Mouse (Mus musculus): ENCODE data around the gene Prkn.

Gene Prkn

DNA sequence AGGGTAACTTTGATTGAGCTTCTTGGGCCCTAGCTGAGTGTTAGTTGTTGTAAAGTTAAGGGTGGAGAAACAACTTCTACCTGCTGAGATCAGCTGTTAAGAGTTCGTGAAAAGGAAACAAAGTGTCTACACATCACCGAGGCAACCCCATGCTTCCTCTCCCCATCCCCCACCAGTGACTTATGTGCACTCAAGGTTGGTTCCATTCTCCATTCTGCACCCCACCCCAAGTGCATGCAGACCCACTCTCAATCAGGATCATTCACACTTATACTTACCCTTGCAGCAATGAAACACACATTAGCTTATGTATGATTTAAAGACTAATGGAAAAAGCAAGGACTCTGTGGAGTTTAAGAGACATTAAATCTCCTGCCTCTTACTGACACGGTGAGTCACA lies 691.9 kb downstream of the Prkn start:
- no peak for DNase-seq (ENCODE audit: extremely low spot score)

DNA sequence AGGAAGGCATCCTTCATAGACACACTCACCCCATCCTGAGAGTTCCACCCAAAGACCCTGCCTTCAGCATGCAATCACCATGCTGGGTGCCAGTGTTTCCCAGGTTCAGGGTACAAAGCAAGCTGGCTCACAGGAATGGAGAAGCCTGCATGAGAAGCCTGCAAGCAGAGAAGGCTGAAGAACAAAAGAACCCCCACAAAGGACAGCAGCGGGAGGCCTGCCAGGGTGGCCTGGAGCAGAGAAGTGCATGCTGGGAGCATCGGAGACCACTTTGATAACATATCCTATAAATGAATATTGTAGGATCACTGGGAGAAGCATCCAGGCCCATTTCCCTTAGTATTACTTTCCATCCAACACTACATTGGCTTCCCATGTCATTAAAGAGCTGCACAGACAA lies 692.6 kb downstream of the Prkn start:
- DNase-seq (ENCODE audit: extremely low spot score): peak; percentile 8

DNA sequence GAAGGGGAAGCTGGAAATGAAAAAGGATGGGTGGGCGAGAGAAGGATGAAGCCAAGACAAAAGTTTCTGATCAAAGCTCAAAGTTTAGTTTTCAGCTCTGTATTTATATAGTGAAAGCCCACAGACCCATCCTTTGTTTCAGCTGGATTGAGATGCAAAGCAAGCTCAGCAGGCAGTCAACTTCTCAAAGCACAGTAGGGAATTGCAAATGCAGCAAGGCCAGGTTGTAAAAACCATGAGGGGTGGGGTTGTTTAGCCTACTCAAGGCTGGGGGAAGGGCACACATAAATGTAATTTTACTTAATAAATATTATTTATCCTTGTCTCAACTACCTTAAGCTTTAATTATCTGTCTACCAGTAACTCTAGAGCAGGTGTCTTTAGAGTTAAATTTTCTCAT lies 693.7 kb downstream of the Prkn start:
- DNase-seq (ENCODE audit: extremely low spot score): no peak

DNA sequence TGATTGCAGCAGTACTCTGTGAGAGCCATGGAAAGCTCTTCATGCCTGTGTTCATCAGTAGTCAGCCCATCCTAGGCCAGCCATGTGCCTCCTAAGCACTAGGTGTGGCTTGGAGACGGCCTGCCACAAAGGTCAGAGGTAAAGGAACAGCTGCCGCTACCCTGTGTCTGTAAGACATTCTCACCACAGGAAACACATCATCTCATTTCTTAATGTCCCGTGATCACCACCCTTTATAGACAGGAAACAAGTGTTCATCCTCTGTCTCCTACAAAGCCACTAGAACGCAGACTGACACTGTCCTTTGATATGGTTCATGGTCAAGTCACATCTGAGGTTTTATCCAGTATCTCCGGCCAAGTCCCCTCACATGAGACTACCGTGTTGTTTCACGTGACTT lies 698.6 kb downstream of the Prkn start:
- DNase-seq (ENCODE audit: extremely low spot score): no peak

DNA sequence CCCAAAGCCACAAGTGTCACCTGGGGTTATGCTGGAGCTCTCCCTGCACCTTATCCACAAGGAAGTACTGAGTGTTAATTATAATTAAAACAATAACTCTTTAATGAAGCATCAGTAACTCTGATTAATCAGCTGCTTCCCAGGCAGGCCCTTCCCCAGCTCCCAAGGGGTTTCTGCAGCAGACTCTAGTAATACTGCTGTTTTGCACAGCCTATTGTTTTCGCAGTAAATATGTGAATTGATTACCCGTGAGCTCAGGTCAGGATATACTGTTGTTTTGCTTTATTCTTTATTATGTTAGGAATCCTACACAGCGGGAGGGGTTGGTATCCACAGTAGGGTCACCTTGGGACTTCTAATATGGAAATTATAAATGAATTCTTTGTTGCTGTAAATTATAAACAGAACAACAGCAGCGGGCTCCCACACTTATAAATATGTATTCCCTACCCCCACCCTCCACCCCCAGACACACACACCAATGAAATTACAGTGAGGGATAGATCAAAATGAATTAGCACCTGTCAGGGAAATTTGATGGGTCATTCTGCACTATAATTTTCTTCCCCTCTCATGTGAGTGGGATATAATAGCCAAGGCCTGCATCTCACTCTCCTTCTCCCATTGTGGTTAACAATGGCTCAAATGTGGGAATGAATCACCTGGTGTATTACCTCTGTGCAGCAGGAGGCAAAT lies 701.9 kb downstream of the Prkn start:
- no peak for DNase-seq (ENCODE audit: extremely low spot score)

DNA sequence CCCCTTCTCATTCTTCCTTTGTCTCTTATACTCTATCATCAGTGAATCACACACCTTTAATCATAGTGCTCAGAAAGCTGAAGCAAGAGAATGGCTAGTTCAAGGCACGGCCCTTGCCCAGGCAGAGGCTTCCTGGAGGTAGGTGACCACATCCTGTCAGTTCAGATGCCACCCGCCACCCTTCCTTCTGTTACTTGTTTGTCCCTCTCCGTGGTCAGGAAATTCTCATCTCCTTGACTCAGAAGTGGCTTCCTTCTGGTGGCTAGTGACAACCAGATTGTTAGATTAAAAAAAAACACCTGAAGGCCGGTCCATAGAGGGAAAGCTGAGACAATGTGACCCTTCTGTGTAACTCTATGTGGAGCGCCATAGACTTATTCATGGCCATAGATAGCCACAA lies 710.4 kb downstream of the Prkn start:
- DNase-seq (ENCODE audit: extremely low spot score): no peak

DNA sequence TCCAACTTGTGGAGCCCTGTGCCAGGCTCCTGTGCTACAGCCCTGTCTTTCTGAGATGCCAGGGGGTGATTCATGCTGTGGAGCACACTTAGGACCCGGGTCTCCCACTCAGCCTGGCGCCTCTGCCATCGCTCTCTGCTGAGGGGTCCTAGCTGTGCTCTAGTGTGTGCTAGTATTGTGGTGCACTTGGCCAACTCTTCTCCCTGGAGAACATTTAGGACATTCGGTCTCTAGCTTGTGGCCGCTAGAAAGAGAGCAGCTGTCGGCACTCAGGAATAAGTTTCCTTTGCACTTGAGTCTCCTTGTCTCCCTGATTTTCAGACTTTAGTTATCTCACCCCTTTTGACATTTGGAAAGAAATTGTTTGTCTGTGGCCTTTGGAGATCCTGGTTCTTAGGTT lies 725.5 kb downstream of the Prkn start:
- no peak for DNase-seq (ENCODE audit: extremely low spot score)

DNA sequence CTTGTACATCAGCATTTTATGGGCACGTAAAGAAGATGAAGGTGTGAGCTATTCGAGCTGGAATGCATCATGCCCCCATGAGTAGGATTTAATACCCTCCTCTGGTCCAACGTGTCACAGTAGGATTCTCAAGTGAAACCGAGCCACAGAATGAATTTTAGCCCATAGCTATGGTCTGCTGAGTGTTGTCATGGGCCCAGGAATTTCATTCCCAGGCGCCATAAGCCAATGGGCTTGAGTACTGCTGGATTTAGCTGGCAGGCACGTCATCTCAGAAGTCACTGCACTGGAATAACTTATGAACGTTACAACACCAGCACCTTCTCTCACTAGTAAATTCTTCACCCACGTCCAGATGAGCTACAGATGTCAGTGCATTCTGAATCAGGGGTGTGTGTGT lies 730.2 kb downstream of the Prkn start:
- no peak for DNase-seq (ENCODE audit: extremely low spot score)

DNA sequence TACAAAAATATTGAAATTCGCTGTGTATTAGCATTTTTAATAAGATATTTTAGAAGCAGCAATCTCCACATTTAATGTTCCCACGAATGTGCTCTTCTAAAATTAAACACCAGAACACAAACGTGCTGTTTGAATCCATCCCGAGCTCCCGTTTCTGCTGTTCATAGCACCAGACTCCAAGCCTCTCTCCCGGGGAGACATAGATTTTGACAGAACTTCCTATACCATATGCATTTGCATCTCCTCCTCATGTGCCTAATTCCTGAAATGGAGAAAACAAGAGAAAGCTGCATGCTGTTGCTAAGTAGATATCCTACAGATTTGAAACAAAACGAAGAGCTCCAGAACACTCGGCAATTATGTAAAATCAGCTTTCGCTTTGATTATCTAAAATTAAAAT lies 733.5 kb downstream of the Prkn start:
- no peak for DNase-seq (ENCODE audit: extremely low spot score)

DNA sequence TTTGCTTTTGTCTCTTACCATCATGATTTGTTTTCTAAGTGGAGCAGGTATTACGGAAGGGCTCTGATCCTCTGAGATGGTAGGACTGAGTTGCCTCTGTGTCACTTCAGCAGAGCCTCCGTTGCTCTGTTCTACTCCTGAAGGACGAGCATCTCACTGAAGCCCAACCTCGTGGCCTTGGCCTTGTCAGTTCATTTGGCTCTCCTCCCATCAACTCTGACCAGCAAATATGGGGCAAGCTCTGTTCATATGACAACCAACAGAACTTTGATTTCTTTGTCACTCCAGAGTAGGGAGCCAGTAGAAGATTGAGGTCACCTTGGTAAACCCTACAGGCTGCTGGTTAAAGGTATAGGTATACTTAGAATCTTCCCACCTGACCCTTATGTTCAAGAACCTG lies 745.3 kb downstream of the Prkn start:
- no peak for DNase-seq (ENCODE audit: extremely low spot score)

DNA sequence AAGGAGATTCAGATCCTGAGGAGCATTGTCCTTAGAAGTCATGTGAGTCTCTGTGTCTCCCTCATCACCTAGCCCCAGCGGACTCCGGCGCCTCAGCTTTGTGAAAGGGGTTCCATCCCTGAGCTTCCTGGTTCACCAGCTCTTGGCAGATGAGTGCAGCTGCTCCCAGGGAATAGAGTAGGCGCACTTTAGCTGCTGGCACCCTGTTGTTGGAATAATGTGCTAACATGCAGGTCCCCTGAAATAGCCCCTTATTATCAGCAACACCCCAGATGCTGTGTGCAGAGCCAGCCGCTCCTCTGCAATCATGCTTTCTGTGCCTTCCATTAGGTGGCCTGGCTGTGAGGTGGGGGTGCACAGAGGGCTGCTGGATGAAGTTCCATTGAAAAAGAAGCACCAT lies 767.7 kb downstream of the Prkn start:
- DNase-seq (ENCODE audit: extremely low spot score): no peak

DNA sequence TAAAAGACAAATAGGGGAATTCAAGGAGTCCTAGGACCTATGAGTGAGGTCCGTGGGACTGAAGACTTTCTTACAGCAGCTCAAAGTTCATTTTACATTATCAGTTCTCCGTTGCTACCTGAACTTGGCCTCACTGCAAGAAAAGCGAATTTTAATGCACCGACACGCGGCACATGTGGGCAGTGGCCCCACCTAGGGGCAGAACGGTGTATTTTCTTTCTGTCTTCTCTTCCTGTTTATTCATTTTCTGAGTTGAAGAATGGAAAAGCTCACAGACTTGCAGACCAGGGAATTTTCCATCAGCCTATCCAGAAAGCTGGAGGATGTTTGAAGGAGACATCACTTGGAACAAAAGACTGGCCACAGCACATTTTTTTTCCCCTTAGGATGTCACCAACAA lies 771.3 kb downstream of the Prkn start:
- peak; percentile 54 for DNase-seq (ENCODE audit: extremely low spot score)

DNA sequence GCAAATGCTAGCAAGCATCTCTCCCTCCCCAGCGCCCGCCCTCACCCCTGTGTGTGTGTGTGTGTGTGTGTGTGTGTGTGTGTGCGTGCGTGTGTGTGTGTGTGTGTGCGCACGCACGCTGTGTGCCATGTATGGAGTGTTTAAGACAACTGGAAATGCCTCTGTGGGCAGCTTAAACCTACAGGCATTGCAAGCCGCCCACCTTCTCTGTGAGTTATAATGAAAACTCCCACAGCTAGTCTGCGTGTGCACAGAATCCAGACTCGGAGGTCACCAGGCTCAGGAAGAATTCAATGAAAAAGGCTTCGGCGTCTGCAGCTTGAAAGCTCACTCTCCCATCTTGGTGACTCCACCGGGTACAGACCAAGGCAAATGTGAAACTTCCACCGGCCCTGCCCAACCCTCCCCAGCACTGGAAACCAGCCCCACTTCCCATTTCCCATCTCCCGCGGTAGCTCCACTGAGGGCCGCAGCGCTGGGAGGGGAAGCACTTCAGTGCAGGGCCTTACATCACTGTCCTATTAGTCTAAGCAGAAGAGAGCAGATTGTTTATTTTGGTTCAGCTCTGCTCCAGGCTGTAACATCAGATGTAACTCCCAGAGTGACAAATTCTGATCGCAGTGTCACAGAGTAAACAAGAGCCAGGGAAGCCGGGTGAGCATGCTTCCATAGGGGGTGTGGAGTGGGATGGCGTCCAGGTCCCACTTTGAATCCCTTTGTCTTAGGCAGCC lies 772.8 kb downstream of the Prkn start:
- peak; percentile 24 for DNase-seq (ENCODE audit: extremely low spot score)

DNA sequence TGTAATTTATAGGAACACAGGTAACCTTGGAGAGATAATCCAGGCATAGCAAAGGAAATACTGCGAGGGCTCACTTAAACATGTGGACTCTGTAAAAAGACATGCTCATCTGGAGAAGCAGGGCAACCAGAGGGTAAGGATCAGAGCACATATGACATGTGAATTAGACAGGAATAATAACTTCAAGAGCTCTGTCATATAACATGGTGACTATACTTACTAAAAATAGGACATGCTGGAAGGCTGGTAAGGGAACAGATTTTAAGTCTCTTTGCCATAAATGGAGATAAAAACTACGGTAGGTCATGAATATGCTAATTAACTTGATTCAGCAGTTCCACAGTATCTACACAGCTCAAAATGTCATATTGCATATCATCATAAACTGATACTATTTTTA lies 777.4 kb downstream of the Prkn start:
- no peak for DNase-seq (ENCODE audit: extremely low spot score)

DNA sequence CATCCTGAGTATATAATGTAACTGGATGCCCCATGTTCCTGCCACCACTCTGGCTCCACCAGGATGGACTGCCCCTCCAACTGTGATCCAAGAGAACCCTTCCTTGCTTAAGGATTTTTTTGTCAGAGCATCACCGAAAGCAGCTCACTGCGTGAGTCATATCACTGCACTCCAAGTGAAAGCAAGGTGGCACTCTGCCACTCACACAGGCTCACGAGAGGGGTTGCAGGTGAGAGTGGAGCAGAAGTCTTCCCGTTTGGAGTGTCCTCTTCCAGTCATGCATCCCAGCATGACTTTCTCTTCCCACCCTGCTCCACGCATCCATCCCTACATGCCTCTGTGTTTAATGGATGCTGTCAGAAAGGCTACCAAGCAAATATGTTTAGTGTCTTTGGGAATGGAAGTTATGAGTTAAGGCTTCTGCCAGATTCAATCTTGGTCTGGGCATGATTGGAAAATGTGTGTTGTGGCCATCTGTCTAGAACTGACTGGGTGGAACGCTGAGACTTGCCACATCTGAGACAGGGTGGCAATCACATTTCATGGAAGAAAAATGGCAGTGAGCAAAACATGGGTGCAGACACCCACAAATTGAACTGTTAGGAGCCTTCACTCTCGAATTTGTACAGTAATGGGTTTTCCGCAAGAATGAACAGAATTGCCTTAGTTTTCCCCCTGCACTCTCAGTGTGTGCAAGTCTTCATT lies 778.9 kb downstream of the Prkn start:
- no peak for DNase-seq (ENCODE audit: extremely low spot score)

DNA sequence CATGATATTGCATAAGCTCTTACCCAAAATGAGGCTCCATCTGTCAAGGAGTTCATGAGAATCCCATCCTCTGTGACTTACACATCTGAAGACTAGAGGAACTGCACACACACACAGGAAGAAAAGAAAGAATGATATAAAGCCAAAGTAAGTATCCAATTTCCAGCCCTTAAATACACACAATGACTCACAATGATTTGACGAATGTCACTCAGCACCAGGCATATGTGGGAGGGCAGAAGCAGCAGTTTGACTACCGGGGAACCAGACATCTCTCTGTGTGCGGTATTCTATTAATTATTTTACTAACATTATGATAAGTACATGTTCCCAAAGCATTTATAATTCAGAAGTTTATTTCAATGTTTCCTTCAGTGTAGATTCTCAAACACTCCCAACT lies 780.6 kb downstream of the Prkn start:
- DNase-seq (ENCODE audit: extremely low spot score): no peak

DNA sequence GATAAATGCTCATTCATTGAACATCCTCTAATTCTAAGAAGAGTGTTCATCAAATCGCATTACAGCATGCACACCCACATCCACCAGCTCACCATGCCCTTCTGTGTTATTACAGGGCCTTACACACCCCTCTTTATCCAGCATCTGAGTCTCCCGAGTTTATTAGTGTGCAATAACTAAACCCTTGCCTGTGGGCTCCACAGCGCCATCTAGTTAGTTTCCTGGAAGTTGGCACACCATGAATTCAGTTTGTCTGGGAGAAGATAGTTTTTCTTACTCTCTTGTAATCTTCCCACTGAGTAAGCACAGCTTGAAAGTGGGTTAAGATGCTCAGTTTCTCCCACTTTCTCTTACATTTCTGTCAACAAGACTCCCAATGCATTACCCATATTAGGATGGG lies 781.3 kb downstream of the Prkn start:
- no peak for DNase-seq (ENCODE audit: extremely low spot score)

DNA sequence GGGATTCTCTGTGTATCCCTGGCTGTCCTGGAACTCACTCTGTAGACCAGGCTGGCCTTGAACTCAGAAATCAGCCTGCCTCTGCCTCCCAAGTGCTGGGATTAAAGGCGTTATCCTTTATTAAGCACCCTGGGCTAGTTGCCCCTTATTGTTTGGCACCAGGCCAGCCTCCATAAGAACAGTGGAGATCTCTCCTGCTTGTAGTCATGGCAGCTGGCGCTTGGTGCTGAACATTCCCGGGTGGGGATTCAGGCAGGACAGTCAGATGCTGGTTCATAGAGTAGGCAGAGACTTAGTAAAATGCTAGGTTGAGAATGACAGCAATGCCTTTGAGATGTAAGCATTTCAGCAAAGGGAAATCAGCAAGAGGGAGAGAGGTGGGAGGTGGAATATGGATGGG lies 786.1 kb downstream of the Prkn start:
- no peak for DNase-seq (ENCODE audit: extremely low spot score)

DNA sequence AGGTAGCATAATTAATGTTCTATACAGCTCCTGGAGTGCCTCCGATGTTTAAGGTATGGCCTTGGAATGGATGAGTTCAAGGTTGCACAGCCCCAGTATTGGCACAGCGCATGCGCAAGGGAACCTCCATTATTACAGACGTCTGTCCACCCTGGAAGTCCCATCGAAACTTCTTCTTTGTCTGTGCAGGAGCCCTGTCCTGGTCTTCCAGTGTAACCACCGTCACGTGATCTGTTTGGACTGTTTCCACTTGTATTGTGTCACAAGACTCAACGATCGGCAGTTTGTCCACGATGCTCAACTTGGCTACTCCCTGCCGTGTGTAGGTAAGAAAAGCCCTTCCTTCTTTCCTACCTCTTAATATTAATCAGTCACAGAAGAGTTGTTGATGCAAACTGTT lies 794.9 kb downstream of the Prkn start:
- DNase-seq (ENCODE audit: extremely low spot score): no peak

DNA sequence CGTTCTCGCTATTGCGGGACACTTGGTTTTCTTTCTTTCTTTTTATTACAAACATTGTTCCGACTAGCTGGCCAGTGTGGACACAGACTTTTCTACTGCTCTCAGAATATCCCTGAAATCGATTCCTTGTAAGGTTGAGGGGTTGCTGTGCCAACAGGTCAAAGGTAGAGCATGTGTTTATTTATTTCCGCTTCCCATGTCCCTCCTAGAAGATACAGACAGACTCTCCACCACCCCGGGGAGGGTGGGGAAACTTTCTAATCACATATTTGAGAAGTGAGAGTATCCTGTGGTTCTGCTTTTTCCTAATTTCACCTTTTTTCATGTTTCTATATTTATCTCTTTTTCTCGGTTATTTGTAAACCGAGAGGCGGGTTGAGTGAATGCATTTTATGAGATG lies 797.5 kb downstream of the Prkn start:
- DNase-seq (ENCODE audit: extremely low spot score): no peak

DNA sequence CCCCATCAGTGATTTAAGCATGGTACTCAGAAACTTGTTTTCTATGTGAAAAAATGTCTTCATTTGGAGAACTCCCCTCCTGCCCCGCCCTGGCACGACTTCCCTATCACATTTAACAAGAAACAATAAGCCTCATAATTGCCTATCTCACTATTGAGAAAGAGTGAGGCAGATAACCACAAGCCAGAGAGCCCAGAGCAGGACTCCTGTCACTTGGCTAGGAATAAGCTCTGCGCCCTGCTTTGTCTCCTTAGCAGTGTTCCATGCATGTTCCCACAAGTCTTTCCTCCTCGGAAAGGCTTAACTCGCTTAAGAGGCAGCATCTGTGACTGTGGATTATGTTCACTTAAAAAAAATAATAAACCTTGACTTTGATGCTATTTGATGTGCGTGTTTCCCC lies 798.3 kb downstream of the Prkn start:
- no peak for DNase-seq (ENCODE audit: extremely low spot score)

DNA sequence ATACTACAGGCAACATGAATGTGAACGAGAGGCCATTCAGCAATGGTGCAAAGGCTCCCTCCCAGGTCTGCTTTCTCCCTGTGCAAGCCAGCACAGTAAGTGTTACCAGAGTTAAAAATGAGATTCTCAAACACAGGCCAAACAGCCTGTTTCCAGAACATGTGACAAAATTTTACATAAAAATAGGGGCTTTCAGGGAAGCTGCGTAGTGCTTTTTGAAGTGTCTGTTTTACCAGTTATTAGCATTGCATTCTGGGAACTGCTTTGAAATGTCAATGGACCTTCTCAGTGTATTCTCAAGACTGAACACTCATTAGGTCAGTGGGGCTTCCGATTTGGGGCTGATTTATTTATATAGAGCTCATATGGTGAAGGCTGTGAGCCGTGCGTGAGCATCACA lies 799.6 kb downstream of the Prkn start:
- no peak for DNase-seq (ENCODE audit: extremely low spot score)

DNA sequence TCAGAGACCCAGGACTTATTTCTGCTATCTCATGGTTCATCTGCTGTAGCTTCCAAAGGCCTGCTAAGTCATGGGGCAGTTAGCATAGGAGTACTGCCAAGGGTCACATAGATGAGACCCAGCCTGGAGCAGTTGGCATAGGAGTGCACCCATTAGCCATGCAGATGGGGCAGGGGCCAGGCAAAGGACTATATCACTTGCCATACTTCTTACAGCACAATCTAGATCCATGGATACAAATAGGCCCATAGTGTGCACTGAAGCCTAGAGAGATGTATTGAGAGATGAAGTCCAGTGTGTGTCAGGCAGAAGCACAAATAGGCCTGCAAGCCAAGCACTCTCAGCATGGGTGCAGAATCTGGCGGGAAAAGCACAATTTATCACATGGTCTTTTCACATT lies 802.1 kb downstream of the Prkn start:
- no peak for DNase-seq (ENCODE audit: extremely low spot score)

All from embryo, embryonic 9.5 days (tissue).